Mouse (Mus musculus) left cerebral cortex, postnatal 25 days (tissue): ENCODE data around the gene Phactr2. TPM values are rescaled to one million over a fixed set of nuclear protein-coding genes. Genes with fewer than 3 reads are reported as not detected.

Experiments used
- DNase-seq, 2 experiments: peaks; one replicate each; pipeline ENCODE4 v3.0.0; 2022; ENCODE audit warnings: low spot score in 2 of 2, mixed read lengths in 1 of 2
- intact Hi-C: fragments of 180-260 bp; cut with DNase I; formaldehyde crosslinking; loops from one replicate; pipeline ENCODE4 v1.15.1; 2025
- total RNA-seq, 2 experiments: library from RNA; stranded (reverse); gene quantifications; 2 replicates each; pipeline ENCODE4 v1.2.3; 2021

Gene Phactr2
- total RNA-seq, 2 experiments from 2014 or later = 24.5 to 27.1 TPM

GRCm38 (mm10) chr10:13300601-13301000 is 173.6 kb downstream of the Phactr2 start:
- intact Hi-C loops = no loop called here
- DNase-seq = no peak

GRCm38 (mm10) chr10:13300196-13300595 is 174.0 kb downstream of the Phactr2 start:
- intact Hi-C loops = no loop called here
- DNase-seq = no peak

- no peak for DNase-seq
- intact Hi-C loops = no loop called here
Measured at GRCm38 (mm10) chr10:13294886-13295285, 179.3 kb downstream of the Phactr2 start.

GRCm38 (mm10) chr10:13292026-13292425 is 182.2 kb downstream of the Phactr2 start:
- intact Hi-C loops = no loop called here
- no peak for DNase-seq

- DNase-seq = peak in 1 of 2 experiments; percentile 29
- intact Hi-C loops = no loop called here
Measured at GRCm38 (mm10) chr10:13289252-13289961, 184.8 kb downstream of the Phactr2 start.

- no peak for DNase-seq
- intact Hi-C loops = no loop called here
Measured at GRCm38 (mm10) chr10:13288296-13288695, 185.9 kb downstream of the Phactr2 start.

- peak in 1 of 2 experiments; percentile 6 for DNase-seq
- intact Hi-C loops = no loop called here
Measured at GRCm38 (mm10) chr10:13283441-13283840, 190.8 kb downstream of the Phactr2 start.

GRCm38 (mm10) chr10:13280298-13280853 is 193.8 kb downstream of the Phactr2 start:
- intact Hi-C loops = no loop called here
- DNase-seq = no peak

GRCm38 (mm10) chr10:13276298-13276697 is 197.9 kb downstream of the Phactr2 start:
- intact Hi-C loops = no loop called here
- DNase-seq = no peak

GRCm38 (mm10) chr10:13275152-13275551 is 199.1 kb downstream of the Phactr2 start:
- intact Hi-C loops = no loop called here
- no peak for DNase-seq

- intact Hi-C loops = no loop called here
Measured at GRCm38 (mm10) chr10:13274699-13275098, 199.5 kb downstream of the Phactr2 start.

GRCm38 (mm10) chr10:13273756-13274155 is 200.5 kb downstream of the Phactr2 start:
- DNase-seq = no peak
- intact Hi-C loops = no loop called here

More at GRCm38 (mm10) chr10:13274699-13275098, 199.5 kb downstream of the Phactr2 start:
- DNase-seq = no peak

GRCm38 (mm10) chr10:13271716-13272115 is 202.5 kb downstream of the Phactr2 start:
- intact Hi-C loops = no loop called here

GRCm38 (mm10) chr10:13271099-13271498 is 203.1 kb downstream of the Phactr2 start:
- no peak for DNase-seq
- intact Hi-C loops = no loop called here

More at GRCm38 (mm10) chr10:13271716-13272115, 202.5 kb downstream of the Phactr2 start:
- DNase-seq = no peak

- no peak for DNase-seq
- intact Hi-C loops = no loop called here
Measured at GRCm38 (mm10) chr10:13270270-13270669, 203.9 kb downstream of the Phactr2 start.

GRCm38 (mm10) chr10:13259251-13259650 is 215.0 kb downstream of the Phactr2 start:
- DNase-seq = no peak
- intact Hi-C loops = no loop called here

- DNase-seq = no peak
- intact Hi-C loops = no loop called here
Measured at GRCm38 (mm10) chr10:13256196-13256595, 218.0 kb downstream of the Phactr2 start.

GRCm38 (mm10) chr10:13250280-13250679 is 223.9 kb downstream of the Phactr2 start:
- intact Hi-C loops = no loop called here
- peak in 1 of 2 experiments; percentile 47 for DNase-seq

- DNase-seq = no peak
- intact Hi-C loops = no loop called here
Measured at GRCm38 (mm10) chr10:13249126-13249525, 225.1 kb downstream of the Phactr2 start.

- no peak for DNase-seq
- intact Hi-C loops = no loop called here
Measured at GRCm38 (mm10) chr10:13245714-13246113, 228.5 kb downstream of the Phactr2 start.

- intact Hi-C loops = no loop called here
- no peak for DNase-seq
Measured at GRCm38 (mm10) chr10:13244192-13244591, 230.0 kb downstream of the Phactr2 start.
